Mouse (Mus musculus) E14TG2a.4 (cell line): ENCODE data around the gene Slc4a4.

ENCODE experiments used
- CTCF ChIP-seq: conservative IDR thresholded peaks from 2 replicates; pipeline ENCODE4 v1.5.1; 2014; ENCODE audit warnings: low read length
- NANOG ChIP-seq: IDR thresholded peaks from 2 replicates; pipeline ENCODE4 v1.6.1; 2014; ENCODE audit warnings: borderline replicate concordance, low read length, mixed read lengths
- POU5F1 ChIP-seq: IDR thresholded peaks from 2 replicates; pipeline ENCODE4 v1.6.1; 2014; ENCODE audit warnings: low read length, borderline replicate concordance

DNA sequence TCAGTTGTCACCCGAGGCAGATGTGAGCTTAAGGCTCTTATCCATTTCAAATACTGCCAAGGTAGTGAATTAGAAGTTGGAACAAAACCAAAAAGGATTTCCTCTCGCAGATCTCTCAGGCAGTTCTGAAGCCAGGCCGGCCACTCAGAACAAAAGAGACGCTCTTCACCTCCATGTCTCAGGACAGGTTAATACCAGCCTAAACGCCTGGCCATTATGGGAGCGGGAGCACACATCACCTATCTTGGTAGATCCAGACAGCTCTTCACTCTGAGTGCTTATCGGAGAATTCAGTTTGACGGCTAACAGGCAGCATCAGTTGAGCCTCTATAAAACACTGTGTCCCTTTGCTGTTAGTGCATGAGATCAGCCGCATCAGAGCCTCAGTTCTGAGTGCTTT is 174.5 kb downstream of the Slc4a4 start:
- TF ChIP-seq CTCF (no peak), POU5F1 (no peak), NANOG (no peak)
